Mouse (Mus musculus) hindbrain, embryonic 10.5 days (tissue): ENCODE measurements around the gene Ajuba. TPM values are rescaled to one million over a fixed set of nuclear protein-coding genes. Genes with fewer than 3 reads are reported as not detected.

ENCODE experiments used
- DNase-seq: peaks from one replicate; pipeline ENCODE4 v3.0.0-alpha.2; 2017; ENCODE audit warnings: low spot score
- H3K27ac ChIP-seq: fragments of 300-500 bp; sonication (generic); 2 replicates; pipeline ENCODE4 v1.5.1; 2016; ENCODE audit warnings: mild to moderate bottlenecking, moderate library complexity
- H3K27me3 ChIP-seq: fragments of 300-500 bp; sonication (generic); 2 replicates; pipeline ENCODE4 v1.6.1; 2016; ENCODE audit warnings: mild to moderate bottlenecking; ENCODE audit not compliant: poor library complexity, insufficient read depth, severe bottlenecking
- H3K36me3 ChIP-seq: fragments of 300-500 bp; sonication (generic); 2 replicates; pipeline ENCODE4 v1.6.1; 2016; ENCODE audit warnings: mild to moderate bottlenecking, moderate library complexity
- H3K4me1 ChIP-seq: fragments of 300-500 bp; sonication (generic); replicated peaks from 2 replicates; pipeline ENCODE4 v1.6.1; 2016; ENCODE audit warnings: mild to moderate bottlenecking
- H3K4me3 ChIP-seq: fragments of 300-500 bp; sonication (generic); 2 replicates; pipeline ENCODE4 v1.5.1; 2016; ENCODE audit warnings: mild to moderate bottlenecking, moderate library complexity
- H3K9me3 ChIP-seq: fragments of 300-500 bp; sonication (generic); 2 replicates; pipeline ENCODE4 v1.6.1; 2016; ENCODE audit warnings: mild to moderate bottlenecking, moderate library complexity
- WGBS: fragments of 180-500 bp; shearing (Covaris S2); methylation state at CpG from one replicate; pipeline ENCODE4 v1.1.7; 2016; 5-methylcytosine and 5-hydroxymethylcytosine counted together
- polyA plus RNA-seq: library from polyadenylated mRNA; unstranded; fragments of >200 nt; fragmentation: Nextera tagmentation; extraction: Ambion mirVana; gene quantifications from 2 replicates; pipeline ENCODE4 v1.2.1, GENCODE M21; 2016

Ajuba gene
- polyA plus RNA-seq, 1 experiment from 2014 or later = 66.2 TPM

DNA sequence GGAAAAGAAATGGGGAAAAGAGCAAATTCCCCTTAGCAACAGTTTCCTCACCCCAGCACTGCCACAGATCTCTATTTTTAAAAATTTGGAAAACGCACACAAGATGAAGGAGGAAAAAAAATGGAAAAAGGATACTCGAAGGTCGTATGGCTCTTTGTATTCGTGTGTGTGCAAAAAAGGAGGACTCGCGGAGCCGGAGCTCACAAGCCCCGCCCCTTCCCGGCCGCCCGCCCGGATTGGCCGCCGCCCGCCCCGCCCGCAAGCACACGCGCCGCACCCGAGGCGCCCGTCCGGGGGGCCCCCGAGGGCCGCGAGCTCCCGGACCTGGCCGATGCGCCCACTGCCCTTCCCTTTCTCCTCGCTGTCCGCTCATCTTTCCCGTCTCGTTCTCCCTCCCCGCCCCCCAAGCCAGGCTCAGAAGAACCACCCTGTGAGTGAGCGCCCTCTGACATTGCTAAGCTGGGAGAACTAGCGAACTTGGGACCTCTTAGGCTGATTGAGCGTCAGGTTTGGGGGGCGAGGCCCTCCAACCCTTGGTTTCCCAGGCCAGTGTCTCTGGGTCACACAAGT lies 28.5 kb upstream of the Ajuba start, which contains the start of gene 4931414P19Rik:
Gene 4931414P19Rik, minus strand, starts transcription at position 242 of the 570 bp plus-strand sequence.
- DNase-seq = peak; percentile 80
- peaks cover 4% of the 10 kb centered on the region for H3K36me3 ChIP-seq
- peak within 1 kb of the TSS; percentile 94 for H3K27ac ChIP-seq
- H3K4me1 ChIP-seq = peaks cover 37% of the 10 kb centered on the region
- under 1% methylated on average over 39 of the region's 39 CpGs for WGBS
- H3K27me3 ChIP-seq = no peaks in the 10 kb centered on the region
- no peaks in the 10 kb centered on the region for H3K9me3 ChIP-seq
- peak within 1 kb of the TSS; percentile 60 for H3K4me3 ChIP-seq

DNA sequence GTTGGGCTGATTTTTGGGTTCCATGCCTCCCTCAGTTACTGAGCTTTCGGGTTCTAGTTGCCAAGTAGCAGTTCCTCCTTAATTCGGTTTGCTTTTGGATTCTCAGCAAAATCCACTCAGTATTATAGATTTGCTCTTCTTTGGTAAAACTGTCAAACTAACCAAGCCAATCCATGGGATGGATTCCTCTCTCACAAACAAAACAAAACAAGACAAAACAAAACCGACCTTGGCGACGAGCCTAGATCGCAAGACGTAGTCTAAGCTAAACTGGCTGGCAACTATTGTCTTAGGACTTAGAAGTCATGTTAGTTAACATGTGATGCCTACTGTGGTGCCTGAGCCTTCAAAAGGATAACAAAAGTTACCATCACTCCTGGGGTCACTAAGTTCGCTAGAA lies 26.3 kb upstream of the Ajuba start:
- Histone ChIP-seq H3K27ac (peak overlapping the region; percentile 94), H3K36me3 (peaks cover 8% of the 10 kb centered on the region), H3K9me3 (no peaks in the 10 kb centered on the region), H3K4me3 (peak overlapping the region; percentile 59), H3K27me3 (no peaks in the 10 kb centered on the region), H3K4me1 (peaks cover 37% of the 10 kb centered on the region)
- DNase-seq = no peak
- WGBS = 85% methylated on average over 8 of the region's 8 CpGs

DNA sequence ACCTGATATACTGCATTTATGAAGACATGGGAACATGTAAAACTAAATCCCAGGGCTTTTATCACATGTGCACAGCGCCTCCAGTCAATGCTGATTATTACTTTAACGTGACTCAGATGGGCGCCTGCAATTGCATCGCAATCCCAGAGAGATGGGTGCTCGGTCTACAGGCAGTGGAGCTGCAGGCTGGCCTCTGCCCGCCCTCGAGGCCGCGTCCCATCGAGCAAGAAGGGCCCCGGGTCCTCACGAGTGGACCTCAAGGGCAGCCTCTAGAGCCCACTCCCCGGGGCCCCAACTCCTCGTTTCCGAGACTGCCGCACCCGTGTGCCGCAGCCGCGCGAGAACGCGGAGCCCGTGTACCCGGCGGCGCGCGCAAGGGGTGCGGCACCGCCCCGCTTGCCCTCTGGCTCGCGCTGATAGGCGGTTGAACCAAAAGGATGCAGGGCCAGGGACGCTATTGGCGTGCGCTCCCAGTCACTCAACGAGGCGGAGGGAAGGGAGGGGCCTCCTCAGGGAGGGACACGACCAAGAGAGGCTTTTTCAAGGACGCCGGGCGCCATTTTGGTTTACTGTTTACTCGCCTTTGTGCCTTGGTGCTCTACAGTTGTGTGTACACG lies 25.8 kb upstream of the Ajuba start:
- no peaks in the 10 kb centered on the region for H3K9me3 ChIP-seq
- DNase-seq = peak; percentile 97
- peaks cover 37% of the 10 kb centered on the region for H3K4me1 ChIP-seq
- H3K27ac ChIP-seq = peak overlapping the region; percentile 94
- peaks cover 9% of the 10 kb centered on the region for H3K36me3 ChIP-seq
- WGBS = under 1% methylated on average over 46 of the region's 46 CpGs
- no peaks in the 10 kb centered on the region for H3K27me3 ChIP-seq
- peak overlapping the region; percentile 59 for H3K4me3 ChIP-seq

DNA sequence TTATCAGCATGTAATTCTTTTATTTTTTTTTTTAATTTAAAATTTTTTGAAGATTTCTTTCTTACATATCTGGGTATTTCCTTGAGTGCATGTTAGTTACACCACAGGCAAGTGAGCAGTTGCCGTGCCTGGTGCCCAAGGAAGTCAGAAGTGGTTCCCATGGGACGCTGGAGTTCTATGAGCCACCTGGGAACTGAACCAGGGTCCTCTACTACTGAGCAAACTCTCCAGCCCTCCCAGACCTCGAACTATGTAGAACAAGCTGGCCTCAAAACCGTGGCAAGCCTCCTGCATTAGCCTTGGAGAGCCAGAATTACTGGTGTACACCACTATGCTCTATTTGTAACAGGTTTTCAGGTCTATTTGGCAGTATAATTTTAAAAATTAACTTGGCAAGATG lies 25.3 kb upstream of the Ajuba start:
- Histone ChIP-seq H3K36me3 (peaks cover 9% of the 10 kb centered on the region), H3K27me3 (no peaks in the 10 kb centered on the region), H3K4me3 (peak overlapping the region; percentile 59), H3K4me1 (peaks cover 37% of the 10 kb centered on the region), H3K9me3 (no peaks in the 10 kb centered on the region), H3K27ac (peak overlapping the region; percentile 94)
- 47% methylated on average over 4 of the region's 4 CpGs for WGBS
- DNase-seq = no peak

DNA sequence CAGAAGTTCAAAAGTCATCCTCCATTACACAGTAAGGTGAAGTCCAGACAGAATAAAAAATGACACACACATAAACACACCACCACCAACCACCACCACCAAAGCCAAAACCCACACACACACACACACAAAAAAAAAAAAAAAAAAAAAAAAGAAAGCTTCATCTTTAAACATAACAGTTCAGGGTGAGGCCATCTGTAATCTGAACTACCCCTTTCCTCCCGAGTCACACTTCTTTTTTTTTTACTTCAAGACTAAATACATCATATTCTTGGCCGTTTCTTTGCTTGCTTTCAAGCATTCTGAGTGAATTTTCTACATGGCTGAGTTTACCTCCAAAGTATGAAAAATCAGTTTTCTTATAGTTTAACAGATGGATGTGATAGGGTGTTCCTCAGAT lies 24.2 kb upstream of the Ajuba start:
- Histone ChIP-seq H3K27me3 (no peaks in the 10 kb centered on the region), H3K9me3 (no peaks in the 10 kb centered on the region), H3K4me1 (peaks cover 32% of the 10 kb centered on the region), H3K27ac (no peak overlapping the region), H3K4me3 (no peak overlapping the region), H3K36me3 (peaks cover 15% of the 10 kb centered on the region)
- WGBS = 83% methylated on average over 2 of the region's 2 CpGs
- no peak for DNase-seq

DNA sequence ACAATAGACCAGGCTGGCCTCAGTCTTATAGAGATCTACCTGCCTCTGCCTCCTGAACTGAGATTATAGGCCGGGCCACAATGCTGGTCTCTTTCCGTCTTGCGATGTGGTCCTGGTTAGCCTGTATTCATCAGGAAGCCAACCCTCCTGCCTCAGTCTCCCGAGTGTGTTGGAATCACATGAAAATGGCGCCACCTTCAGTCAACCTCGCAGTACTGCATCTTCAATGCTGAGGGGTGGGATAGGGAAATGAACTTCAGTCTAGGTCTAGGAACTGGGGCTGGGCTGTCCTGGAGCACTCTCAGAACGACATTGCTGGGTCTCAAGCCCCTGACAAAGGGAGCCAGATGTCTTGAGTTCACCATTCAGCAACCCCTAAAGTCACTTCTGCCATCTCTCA lies 19.7 kb upstream of the Ajuba start:
- no peak overlapping the region for H3K27ac ChIP-seq
- H3K36me3 ChIP-seq = peaks cover 40% of the 10 kb centered on the region
- H3K9me3 ChIP-seq = no peaks in the 10 kb centered on the region
- H3K27me3 ChIP-seq = no peaks in the 10 kb centered on the region
- H3K4me3 ChIP-seq = no peak overlapping the region
- H3K4me1 ChIP-seq = 0 out of 2 replicates have a peak, but pooled peaks cover 6% of the 10 kb centered on the region
- no peak for DNase-seq
- 81% methylated on average over 7 of the region's 7 CpGs for WGBS

DNA sequence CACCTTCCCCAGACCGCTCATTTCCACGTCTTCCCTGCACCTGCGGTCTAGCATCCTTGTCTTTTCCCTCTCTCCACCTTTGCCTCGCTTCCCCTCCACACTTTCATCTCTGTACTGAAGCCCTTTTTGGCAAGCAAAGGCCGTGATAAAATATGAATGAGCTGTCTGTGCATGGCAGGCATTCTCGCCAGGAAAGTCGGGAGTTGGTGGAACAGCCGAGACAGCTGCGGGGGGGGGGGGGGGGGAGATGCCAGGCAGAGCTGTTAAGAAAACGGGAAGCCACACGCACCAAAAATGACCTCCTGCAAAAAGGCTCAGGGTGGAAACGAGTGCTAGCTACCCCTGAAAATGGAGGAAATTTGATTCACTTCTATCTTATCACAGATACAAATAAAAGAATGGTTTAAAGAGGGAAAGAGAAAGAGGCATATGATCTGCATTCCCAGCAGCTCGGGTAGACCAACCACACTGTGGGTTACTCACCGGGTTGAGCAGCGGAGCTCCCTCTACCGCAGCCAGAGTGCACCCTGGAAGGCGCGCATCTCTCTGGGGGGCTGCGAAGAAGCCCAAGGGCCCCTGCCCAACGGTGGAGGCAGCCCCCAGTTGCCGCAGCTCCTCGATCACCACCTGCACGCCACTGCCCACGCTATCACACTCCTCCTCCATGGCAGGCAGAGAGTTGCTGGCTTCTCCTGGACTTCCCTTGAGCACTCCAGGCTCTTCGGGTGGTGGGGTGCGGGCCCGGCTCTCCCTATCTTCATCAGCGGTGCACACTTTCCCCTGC lies 17.5 kb upstream of the Ajuba start:
- 0 out of 2 replicates have a peak, but pooled peaks cover 5% of the 10 kb centered on the region for H3K4me1 ChIP-seq
- H3K9me3 ChIP-seq = no peaks in the 10 kb centered on the region
- H3K27ac ChIP-seq = peak overlapping the region; percentile 5; the same call in 1 of the 2 replicates
- DNase-seq = no peak
- no peaks in the 10 kb centered on the region for H3K27me3 ChIP-seq
- peaks cover 48% of the 10 kb centered on the region for H3K36me3 ChIP-seq
- WGBS = 68% methylated on average over 28 of the region's 28 CpGs
- H3K4me3 ChIP-seq = no peak overlapping the region

DNA sequence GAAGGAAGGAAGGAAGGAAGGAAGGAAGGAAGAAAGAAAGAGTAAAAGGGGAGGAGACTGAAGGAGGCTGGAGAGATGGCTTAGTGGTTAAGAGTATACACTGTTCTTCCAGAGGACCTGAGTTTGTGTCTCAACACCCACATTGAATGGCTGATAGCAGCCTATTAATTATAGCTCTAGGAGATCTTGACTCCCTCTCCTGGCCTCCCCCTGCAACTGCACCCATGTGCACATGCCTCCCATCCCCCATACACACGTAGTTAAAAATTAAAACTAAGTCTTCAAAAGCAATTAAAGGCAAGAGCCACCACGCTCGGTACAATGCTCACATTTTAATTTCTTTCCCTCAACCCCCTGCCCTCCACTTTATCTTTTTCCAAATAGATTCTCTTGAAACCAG lies 16.7 kb upstream of the Ajuba start:
- no peak overlapping the region for H3K4me3 ChIP-seq

DNA sequence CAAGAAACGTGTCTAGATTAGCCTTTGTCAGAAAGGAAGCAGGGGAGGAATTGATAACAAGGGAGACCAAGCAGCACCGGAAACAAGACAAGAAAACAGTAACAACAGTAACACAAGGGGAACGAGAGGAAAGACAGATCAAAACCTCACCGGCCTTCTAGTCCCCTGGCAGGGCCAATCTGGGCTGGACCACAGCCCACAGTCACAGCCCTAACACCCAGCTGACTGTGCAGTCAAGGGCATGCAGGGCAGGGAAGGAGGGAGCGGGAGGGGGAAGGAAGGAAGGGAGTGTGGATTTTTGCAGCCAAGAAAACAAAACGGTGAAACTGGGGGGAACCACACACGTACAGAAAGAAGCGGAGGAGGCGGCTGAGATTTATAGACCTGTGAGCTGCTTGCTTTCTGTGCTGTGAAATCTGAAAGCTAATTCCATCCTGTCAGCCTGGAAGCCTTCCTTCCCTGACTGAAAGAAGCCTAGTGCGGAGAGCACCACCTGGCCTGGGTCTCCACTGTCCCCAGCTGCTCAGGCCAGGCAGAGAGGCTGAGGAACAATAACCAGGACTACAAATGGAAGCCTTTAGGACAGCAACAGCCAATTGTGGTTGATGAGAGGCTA lies 15.1 kb upstream of the Ajuba start:
- Histone ChIP-seq H3K9me3 (no peaks in the 10 kb centered on the region), H3K27me3 (no peaks in the 10 kb centered on the region), H3K27ac (peak overlapping the region; percentile 37; the same call in 1 of the 2 replicates), H3K4me3 (no peak overlapping the region), H3K4me1 (0 out of 2 replicates have a peak, but pooled peaks cover 5% of the 10 kb centered on the region), H3K36me3 (peaks cover 38% of the 10 kb centered on the region)
- WGBS = 79% methylated on average over 10 of the region's 10 CpGs
- DNase-seq = no peak

More for the DNA sequence above, 16.7 kb upstream of the Ajuba start:
- no peak for DNase-seq
- 87% methylated on average over 3 of the region's 3 CpGs for WGBS
- Histone ChIP-seq H3K27ac (no peak overlapping the region), H3K36me3 (peaks cover 44% of the 10 kb centered on the region), H3K27me3 (no peaks in the 10 kb centered on the region), H3K4me1 (0 out of 2 replicates have a peak, but pooled peaks cover 5% of the 10 kb centered on the region), H3K9me3 (no peaks in the 10 kb centered on the region)

DNA sequence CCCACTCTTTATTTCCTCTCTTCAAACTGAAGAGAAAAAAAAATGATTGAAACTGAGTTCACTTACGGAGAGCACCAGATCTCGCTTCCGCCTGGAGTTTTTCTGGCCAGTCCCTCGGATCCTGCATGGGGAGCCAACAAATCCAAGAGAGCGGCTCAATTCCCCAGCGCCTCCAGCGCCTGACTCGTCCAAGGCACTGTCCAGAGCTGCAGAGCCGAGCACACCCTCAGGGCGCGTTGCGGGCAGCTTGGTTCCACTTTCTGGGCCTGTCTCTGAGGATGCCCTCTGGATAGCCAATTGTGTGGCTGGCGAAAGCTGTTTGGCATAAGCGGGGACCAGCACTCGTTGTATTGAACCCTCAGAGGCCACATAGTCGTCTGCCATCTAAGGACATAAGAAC lies 13.7 kb upstream of the Ajuba start:
- H3K4me1 ChIP-seq = 0 out of 2 replicates have a peak, but pooled peaks cover 5% of the 10 kb centered on the region
- no peaks in the 10 kb centered on the region for H3K9me3 ChIP-seq
- no peaks in the 10 kb centered on the region for H3K27me3 ChIP-seq
- no peak overlapping the region for H3K4me3 ChIP-seq
- WGBS = 92% methylated on average over 16 of the region's 16 CpGs
- H3K36me3 ChIP-seq = peaks cover 32% of the 10 kb centered on the region
- no peak for DNase-seq
- H3K27ac ChIP-seq = no peak overlapping the region

DNA sequence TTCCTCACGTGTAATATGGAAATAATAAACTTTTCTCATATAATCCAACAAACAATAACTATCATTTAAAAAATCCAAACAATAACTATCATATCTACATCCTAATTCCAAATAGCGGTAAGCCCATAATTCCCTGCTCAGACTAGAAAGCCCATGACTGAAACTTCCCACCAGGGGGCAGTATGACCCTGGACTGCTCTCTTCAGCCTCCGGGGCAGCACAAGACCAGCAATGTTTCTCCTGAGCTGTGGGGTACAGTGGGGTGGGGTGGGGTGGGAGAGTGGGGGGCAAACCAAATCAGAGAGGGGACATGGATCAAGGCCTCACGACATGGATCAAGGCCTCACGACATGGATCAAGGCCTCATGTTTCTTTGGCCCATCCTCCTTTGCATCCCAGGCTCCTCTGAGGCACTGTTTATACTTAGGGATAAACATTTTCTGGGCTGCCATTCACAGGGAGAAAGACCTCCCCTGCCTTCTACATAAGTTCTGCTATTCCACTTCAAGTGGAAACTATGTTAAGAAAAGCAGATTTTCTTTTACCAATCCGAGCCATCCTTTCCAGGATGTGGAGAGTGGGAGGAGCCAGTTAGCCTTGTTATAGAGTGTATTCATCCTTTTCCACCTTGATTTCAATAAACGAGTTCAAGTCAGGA lies 6.5 kb upstream of the Ajuba start:
- H3K27ac ChIP-seq = no peak overlapping the region
- WGBS = 48% methylated on average over 7 of the region's 7 CpGs

DNA sequence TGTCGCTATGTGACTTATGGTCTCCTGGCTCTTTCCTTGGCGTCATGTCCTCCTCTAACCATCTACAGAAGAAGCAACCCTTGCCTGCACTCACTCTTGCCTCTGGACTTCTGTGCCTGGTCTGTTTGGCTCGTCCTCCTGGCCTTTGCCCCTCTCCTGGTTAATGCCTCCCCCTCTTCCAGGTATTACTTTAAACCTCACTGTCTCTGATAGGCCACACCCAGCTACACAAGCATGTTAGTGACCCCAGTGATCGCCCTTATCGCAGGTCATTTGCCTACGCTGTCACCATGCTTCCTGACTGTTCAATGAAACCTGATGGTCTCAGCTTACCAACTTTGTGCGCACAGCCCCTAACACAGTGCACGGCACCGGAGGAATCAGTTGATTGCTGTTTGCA lies 5.2 kb upstream of the Ajuba start:
- Histone ChIP-seq H3K27me3 (no peaks in the 10 kb centered on the region), H3K4me1 (peaks cover 10% of the 10 kb centered on the region), H3K9me3 (no peaks in the 10 kb centered on the region), H3K27ac (no peak overlapping the region), H3K4me3 (no peak overlapping the region), H3K36me3 (peaks cover 32% of the 10 kb centered on the region)
- no peak for DNase-seq
- WGBS = 91% methylated on average over 9 of the region's 9 CpGs

More for the DNA sequence above, 6.5 kb upstream of the Ajuba start:
- Histone ChIP-seq H3K4me3 (no peak overlapping the region), H3K9me3 (no peaks in the 10 kb centered on the region), H3K27me3 (no peaks in the 10 kb centered on the region), H3K4me1 (no peaks in the 10 kb centered on the region), H3K36me3 (peaks cover 32% of the 10 kb centered on the region)
- peak; percentile 58 for DNase-seq
